Mouse (Mus musculus) stomach, embryonic 14.5 days (tissue): ENCODE measurements around the gene Hist1h4j. TPM values are rescaled to one million over a fixed set of nuclear protein-coding genes. Genes with fewer than 3 reads are reported as not detected.
A peak's percentile ranks its signal among the peaks of the same experiment; 100 is the strongest.
"Not testable (repeated sequence)": the region's sequence is repeated elsewhere in the genome, so short reads cannot be mapped to it uniquely, and the experiment has no call there.

Experiments
- ATAC-seq: fragments of 200-750 bp; cut with Nextera tagmentation; 2 replicates; pipeline ENCODE4 v1.8.0; 2017; ENCODE audit warnings: low read depth, moderate TSS enrichment; ENCODE audit not compliant: insufficient number of reproducible peaks, insufficient read depth, low FRiP score
- H3K27ac ChIP-seq: fragments of 300-500 bp; sonication (generic); 2 replicates; pipeline ENCODE4 v1.5.1; 2014; ENCODE audit warnings: mild to moderate bottlenecking, low read length, moderate library complexity, mixed read lengths
- H3K27me3 ChIP-seq: fragments of 300-500 bp; sonication (generic); 2 replicates; pipeline ENCODE4 v1.6.1; 2014; ENCODE audit warnings: low read length, control low read depth, mixed read lengths; ENCODE audit not compliant: control insufficient read depth, insufficient read depth
- H3K36me3 ChIP-seq: fragments of 300-500 bp; sonication (generic); 2 replicates; pipeline ENCODE4 v1.6.1; 2014; ENCODE audit warnings: mild to moderate bottlenecking, control low read depth, low read length, moderate library complexity, mixed read lengths; ENCODE audit not compliant: control insufficient read depth, insufficient read depth
- H3K4me1 ChIP-seq: fragments of 300-500 bp; sonication (generic); 2 replicates; pipeline ENCODE4 v1.6.1; 2014; ENCODE audit warnings: low read length, control low read depth, mixed read lengths; ENCODE audit not compliant: control insufficient read depth, insufficient read depth
- H3K4me2 ChIP-seq: fragments of 300-500 bp; sonication (generic); replicated peaks from 2 replicates; pipeline ENCODE4 v1.6.1; 2014; ENCODE audit warnings: low read depth, low read length, control low read depth
- H3K4me3 ChIP-seq: fragments of 300-500 bp; sonication (generic); 2 replicates; pipeline ENCODE4 v1.5.1; 2014; ENCODE audit warnings: low read depth, low read length, control low read depth
- H3K9ac ChIP-seq: fragments of 300-500 bp; sonication (generic); replicated peaks from 2 replicates; pipeline ENCODE4 v1.6.1; 2014; ENCODE audit warnings: low read depth, mild to moderate bottlenecking, control low read depth, low read length, moderate library complexity, mixed read lengths
- H3K9me3 ChIP-seq: fragments of 300-500 bp; sonication (generic); 2 replicates; pipeline ENCODE4 v1.6.1; 2016; ENCODE audit warnings: low read depth, low read length, control low read depth; ENCODE audit not compliant: control insufficient read depth
- WGBS: fragments of 180-500 bp; shearing (Covaris S2); extraction: QIAGEN DNeasy Blood & Tissue Kit; methylation state at CpG from one replicate; pipeline ENCODE4 v1.1.7; 2014; 5-methylcytosine and 5-hydroxymethylcytosine counted together
- polyA plus RNA-seq: library from polyadenylated mRNA; unstranded; fragments of >200 nt; fragmentation: Nextera tagmentation; extraction: Ambion mirVana; gene quantifications from 2 replicates; pipeline ENCODE4 v1.2.1, GENCODE M21; 2014

The Hist1h4j gene
- polyA plus RNA-seq, 1 experiment from 2014 or later: 4.5 TPM

DNA sequence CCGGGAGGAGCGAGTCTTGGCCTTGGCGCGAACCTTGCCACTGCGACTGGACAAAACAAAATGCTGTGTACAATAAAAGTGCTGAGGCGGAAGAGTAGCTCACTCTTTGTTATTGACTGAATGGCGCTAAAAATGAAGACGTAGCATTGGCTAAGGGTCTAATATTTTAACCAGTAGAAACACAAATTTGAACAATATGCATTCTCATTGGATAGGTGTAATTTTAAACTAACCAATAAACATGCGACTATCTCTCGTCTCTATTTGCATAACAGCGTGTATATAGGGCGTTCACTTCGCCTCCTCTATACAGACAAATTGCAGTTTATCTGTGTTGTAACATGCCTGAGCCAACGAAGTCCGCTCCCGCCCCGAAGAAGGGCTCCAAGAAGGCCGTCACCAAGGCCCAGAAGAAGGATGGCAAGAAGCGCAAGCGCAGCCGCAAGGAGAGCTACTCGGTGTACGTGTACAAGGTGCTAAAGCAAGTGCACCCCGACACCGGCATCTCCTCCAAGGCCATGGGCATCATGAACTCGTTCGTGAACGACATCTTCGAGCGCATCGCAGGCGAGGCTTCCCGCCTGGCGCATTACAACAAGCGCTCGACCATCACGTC, 13.0 kb upstream of the Hist1h4j start, which contains the start of gene Hist1h2bm:
TSS of gene Hist1h2bm (plus strand) at position 288 of the 616 bp plus-strand sequence.
- H3K27me3 ChIP-seq, H3K36me3 ChIP-seq, H3K9me3 ChIP-seq: not testable (repeated sequence)
- Histone ChIP-seq H3K4me2 (peak within 1 kb of the TSS; percentile 42), H3K4me3 (peak within 1 kb of the TSS; percentile 39), H3K4me1 (peaks cover 13% of the 10 kb centered on the region; the same call in 1 of the 2 replicates), H3K27ac (peak within 1 kb of the TSS; percentile 89), H3K9ac (peak within 1 kb of the TSS; percentile 36; the same call in 1 of the 2 replicates)
- peak; percentile 97 for ATAC-seq
- WGBS: under 1% methylated on average over 37 of the region's 37 CpGs

DNA sequence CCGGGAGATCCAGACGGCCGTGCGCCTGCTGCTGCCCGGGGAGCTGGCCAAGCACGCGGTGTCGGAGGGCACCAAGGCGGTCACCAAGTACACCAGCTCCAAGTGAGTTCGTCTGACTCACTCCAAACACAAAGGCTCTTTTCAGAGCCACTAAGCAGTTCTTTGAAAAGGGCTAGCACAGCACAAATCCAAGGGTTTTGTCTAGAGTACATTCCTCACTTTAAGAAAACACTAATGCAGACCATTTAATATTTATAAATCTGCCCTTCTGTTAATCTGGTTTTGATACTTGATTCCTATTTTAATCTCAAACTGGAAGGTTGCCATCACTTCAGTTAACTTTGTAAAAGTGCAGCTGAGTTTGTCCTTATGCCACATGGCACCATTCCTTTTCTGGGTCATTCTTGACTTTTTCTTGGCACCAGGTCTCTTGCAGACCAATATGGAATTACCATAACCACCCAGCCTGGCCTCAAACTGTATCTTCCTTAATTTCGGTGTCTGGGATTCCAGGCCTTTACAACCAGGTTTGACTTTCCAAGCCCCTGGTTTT, 12.4 kb upstream of the Hist1h4j start:
- Histone ChIP-seq H3K27ac (peak overlapping the region; percentile 89), H3K9ac (peak overlapping the region; percentile 30; the same call in 1 of the 2 replicates), H3K4me2 (peak overlapping the region; percentile 36), H3K4me3 (peak overlapping the region; percentile 25), H3K36me3 (no peaks in the 10 kb centered on the region), H3K9me3 (no peaks in the 10 kb centered on the region), H3K27me3 (no peaks in the 10 kb centered on the region), H3K4me1 (peaks cover 13% of the 10 kb centered on the region; the same call in 1 of the 2 replicates)
- ATAC-seq: peak; percentile 11; the same call in 1 of the 2 replicates
- 2% methylated on average over 11 of the region's 11 CpGs for WGBS

- peak overlapping the region; percentile 25; the same call in 1 of the 2 replicates for H3K4me3 ChIP-seq
- 29% methylated on average over 5 of the region's 5 CpGs for WGBS
- H3K27ac ChIP-seq: peak overlapping the region; percentile 89; the same call in 1 of the 2 replicates
- peak overlapping the region; percentile 36 for H3K4me2 ChIP-seq
- H3K36me3 ChIP-seq: no peaks in the 10 kb centered on the region
- H3K4me1 ChIP-seq: peaks cover 13% of the 10 kb centered on the region; the same call in 1 of the 2 replicates
- H3K27me3 ChIP-seq: no peaks in the 10 kb centered on the region
- no peak for ATAC-seq
- H3K9ac ChIP-seq: no peak overlapping the region; the same call in 1 of the 2 replicates
- H3K9me3 ChIP-seq: no peaks in the 10 kb centered on the region
Measured at GRCm38 (mm10) chr13:21722993-21723836, 11.6 kb upstream of the Hist1h4j start.

DNA sequence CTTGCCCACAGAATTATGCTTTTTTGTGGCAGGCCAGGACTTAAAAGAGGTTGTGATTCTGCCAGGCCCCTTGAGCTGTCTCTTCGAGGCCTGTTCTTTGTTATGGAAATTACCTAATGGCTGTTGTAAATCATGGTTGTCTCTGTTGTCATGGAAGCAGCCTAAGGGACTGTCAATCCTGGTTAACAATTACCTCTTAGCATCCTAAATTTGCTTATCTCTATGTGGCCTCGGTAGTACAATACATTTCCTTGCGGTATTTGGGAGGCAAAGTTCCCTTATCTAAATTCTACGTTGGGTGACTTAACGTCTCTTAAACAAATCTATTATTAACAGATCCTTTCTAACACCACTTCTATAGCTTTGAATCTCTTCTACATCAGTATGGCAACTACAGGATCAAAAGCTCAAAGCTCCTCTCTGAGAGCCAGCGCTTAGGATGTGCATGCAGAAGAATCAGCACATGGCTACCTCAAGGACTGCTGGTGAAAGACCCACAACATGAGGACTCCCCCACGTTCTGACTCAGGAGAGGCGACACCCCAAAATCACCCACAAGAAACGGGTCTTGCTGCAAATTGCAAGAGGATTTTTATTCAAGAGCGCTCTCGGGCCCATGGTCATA, 6.8 kb upstream of the Hist1h4j start:
- no peak for ATAC-seq
- 35% methylated on average over 11 of the region's 11 CpGs for WGBS
- Histone ChIP-seq H3K9ac (no peak overlapping the region), H3K4me3 (no peak overlapping the region), H3K4me2 (no peak overlapping the region), H3K36me3 (no peaks in the 10 kb centered on the region), H3K27ac (no peak overlapping the region), H3K9me3 (no peaks in the 10 kb centered on the region), H3K4me1 (no peaks in the 10 kb centered on the region; the same call in 1 of the 2 replicates), H3K27me3 (no peaks in the 10 kb centered on the region)

DNA sequence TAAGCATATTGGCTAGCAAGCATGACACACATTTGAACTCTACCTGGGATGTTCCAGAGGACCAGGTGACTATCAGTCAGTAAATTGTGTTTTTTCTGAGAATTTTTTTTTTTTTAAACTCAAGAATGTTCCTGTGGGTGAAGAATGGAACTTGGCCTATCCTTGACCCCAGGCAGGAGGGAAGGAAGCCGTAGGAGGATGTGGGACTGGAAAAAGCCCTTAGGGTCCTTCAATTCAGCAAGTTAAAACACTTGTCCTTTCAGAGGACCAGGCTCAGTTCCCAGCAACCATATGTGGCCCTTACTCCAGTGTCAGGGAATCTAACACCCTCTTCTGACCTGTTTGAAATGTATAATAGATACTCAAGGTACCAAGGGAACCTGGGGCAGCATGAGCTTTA, 5.3 kb upstream of the Hist1h4j start:
- H3K9ac ChIP-seq: no peak overlapping the region
- no peak overlapping the region for H3K27ac ChIP-seq
- H3K9me3 ChIP-seq: no peaks in the 10 kb centered on the region
- H3K36me3 ChIP-seq: no peaks in the 10 kb centered on the region
- no peaks in the 10 kb centered on the region for H3K4me1 ChIP-seq
- no peak overlapping the region for H3K4me3 ChIP-seq
- WGBS: 64% methylated on average over 1 of the region's 1 CpGs
- H3K4me2 ChIP-seq: no peak overlapping the region
- no peak for ATAC-seq
- H3K27me3 ChIP-seq: no peaks in the 10 kb centered on the region

DNA sequence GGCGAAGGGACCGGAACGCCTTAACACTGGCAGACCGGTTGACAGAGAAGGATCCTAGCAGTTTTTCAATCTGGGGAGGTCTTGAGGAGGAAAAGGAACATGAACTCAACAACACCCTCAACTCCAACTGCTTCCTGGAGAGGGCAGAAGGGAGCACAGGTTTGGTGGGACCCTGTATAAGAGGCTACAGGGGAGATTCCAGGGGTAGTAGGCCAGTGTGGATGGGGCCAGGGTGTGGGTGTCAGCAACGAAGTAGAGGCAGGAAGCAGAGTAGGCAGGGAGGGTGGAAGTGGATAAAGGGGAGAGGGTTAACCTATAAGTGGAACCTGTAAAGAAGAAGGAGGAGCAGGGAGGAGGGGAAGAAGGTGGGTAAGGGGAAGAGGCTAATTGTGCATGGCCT, 1.4 kb upstream of the Hist1h4j start:
- no peak overlapping the region for H3K9ac ChIP-seq
- no peaks in the 10 kb centered on the region for H3K27me3 ChIP-seq
- H3K4me2 ChIP-seq: no peak overlapping the region
- no peaks in the 10 kb centered on the region for H3K36me3 ChIP-seq
- 66% methylated on average over 5 of the region's 5 CpGs for WGBS
- peak overlapping the region; percentile 98; the same call in 1 of the 2 replicates for H3K27ac ChIP-seq
- peaks cover 7% of the 10 kb centered on the region; the same call in 1 of the 2 replicates for H3K4me1 ChIP-seq
- H3K4me3 ChIP-seq: no peak overlapping the region
- H3K9me3 ChIP-seq: no peaks in the 10 kb centered on the region
- ATAC-seq: no peak

DNA sequence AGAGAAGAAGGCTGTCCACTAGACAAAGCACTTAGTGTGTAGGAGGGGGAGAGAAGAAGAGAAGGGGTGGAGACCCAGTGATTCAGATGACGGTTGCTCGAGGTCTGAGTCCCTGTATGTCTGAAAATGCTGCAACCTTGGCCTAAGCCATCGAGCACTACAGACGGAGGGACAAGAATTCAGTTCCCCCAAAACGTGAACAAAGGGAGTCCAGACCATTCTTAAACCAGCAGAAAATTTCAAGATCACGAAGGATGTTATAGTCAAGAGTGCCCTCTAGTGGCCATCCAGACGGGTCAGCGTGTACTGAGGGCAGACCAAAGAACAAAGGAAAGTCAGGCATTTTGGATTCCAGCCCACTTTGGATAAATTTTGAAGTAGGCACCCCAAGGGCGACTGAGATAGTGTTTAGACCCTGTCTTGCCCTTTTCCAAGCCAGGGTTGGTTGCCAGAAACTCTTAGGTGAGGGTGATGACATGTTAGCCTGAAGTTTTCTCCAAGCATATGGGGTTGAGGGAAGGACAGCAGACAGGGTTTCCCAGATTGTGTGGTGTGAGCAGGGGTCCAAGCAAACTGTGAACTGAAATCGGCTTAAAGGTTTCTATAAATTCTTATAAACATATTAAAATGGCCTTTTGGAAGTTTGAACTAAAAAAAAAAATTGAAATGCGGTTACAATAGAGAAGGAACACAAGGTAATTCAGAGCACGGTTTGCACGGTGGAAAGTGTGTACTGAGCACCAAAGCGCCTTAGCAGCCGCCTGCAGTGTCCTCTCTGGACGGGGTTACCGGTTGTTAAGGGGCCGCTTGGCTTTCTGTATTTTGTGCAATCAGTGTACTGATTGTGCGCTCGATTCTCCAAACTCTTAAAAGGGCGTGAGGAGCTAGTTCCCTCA, 606 bp upstream of the Hist1h4j start:
- Histone ChIP-seq H3K9me3 (no peaks in the 10 kb centered on the region), H3K27ac (peak overlapping the region; percentile 98), H3K4me2 (peak overlapping the region; percentile 61), H3K27me3 (no peaks in the 10 kb centered on the region), H3K36me3 (no peaks in the 10 kb centered on the region), H3K9ac (peak overlapping the region; percentile 61), H3K4me3 (peak overlapping the region; percentile 43), H3K4me1 (peaks cover 7% of the 10 kb centered on the region; the same call in 1 of the 2 replicates)
- peak; percentile 80 for ATAC-seq
- WGBS: under 1% methylated on average over 21 of the region's 21 CpGs
